Mouse (Mus musculus) left cerebral cortex, postnatal 10 days (tissue): ENCODE measurements around the gene Acot2. TPM values are rescaled to one million over a fixed set of nuclear protein-coding genes. Genes with fewer than 3 reads are reported as not detected.
A peak's percentile ranks its signal among the peaks of the same experiment; 100 is the strongest.
"Not testable (repeated sequence)": the region's sequence is repeated elsewhere in the genome, so short reads cannot be mapped to it uniquely, and the experiment has no call there.

ENCODE experiments used
- DNase-seq, 2 experiments: peaks; one replicate each; pipeline ENCODE4 v3.0.0; 2021 to 2022; ENCODE audit warnings: low spot score in 2 of 2, mixed read lengths in 1 of 2; ENCODE audit errors: extremely low spot score in 1 of 2
- intact Hi-C: fragments of 180-260 bp; cut with DNase I; formaldehyde crosslinking; loops from one replicate; pipeline ENCODE4 v1.15.1; 2025
- total RNA-seq, 2 experiments: library from RNA; stranded (reverse); gene quantifications; 2 replicates each; pipeline ENCODE4 v1.2.3; 2021

Acot2 gene
- total RNA-seq, 2 experiments from 2014 or later, result 7.6 to 7.7 TPM

GRCm38 (mm10) chr12:84028328-84028727, 40.7 kb downstream of the Acot2 start:
- DNase-seq, intact Hi-C loops: not testable (repeated sequence)

GRCm38 (mm10) chr12:84029043-84029442, 41.4 kb downstream of the Acot2 start:
- intact Hi-C loops, DNase-seq: not testable (repeated sequence)

DNA sequence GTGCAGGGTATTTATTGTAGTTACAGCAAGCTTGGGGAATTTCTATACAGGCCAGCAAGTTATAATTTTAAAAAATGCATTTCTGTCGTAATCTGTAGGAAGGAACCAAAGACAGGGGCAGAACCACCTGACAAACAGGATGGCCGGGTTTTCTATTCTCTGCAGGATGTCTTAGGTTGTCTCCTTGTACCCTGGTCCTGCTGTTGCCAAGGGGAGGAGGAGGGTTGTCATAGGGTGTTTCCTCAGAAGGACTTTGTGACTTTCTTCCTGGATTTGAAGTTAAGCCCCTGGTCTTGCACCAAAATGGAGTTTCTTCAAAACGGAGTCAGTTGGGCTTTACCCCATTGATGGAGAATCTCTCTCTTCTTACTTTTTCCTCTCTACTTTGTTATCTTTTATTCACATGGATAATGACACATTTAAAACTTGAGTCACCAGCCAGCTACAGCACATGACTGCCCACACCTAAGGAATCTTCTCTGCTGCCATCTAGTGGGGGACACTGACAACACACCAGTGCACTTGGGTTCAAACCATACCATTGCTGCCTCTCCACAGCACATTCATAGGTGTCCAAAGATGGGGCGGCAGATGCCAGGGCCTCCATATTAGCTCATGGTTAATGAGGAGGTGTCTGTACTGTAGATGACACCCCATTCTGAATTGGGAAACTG, 43.1 kb downstream of the Acot2 start:
- DNase-seq, result peak; percentile 58 to 65
- intact Hi-C loops, result loop anchor here (5.0 kb wide), 1 partner anchor 43 kb away; the partner anchor contains the start of gene Acot2

GRCm38 (mm10) chr12:84032854-84033253, 45.2 kb downstream of the Acot2 start:
- intact Hi-C loops, result loop anchor here (5.0 kb wide), 1 partner anchor 46 kb away; the partner anchor contains the start of gene Acot2

GRCm38 (mm10) chr12:84033302-84033701, 45.6 kb downstream of the Acot2 start:
- intact Hi-C loops, result loop anchor here (5.0 kb wide), 1 partner anchor 46 kb away; the partner anchor contains the start of gene Acot2

More at GRCm38 (mm10) chr12:84032854-84033253, 45.2 kb downstream of the Acot2 start:
- no peak for DNase-seq

DNA sequence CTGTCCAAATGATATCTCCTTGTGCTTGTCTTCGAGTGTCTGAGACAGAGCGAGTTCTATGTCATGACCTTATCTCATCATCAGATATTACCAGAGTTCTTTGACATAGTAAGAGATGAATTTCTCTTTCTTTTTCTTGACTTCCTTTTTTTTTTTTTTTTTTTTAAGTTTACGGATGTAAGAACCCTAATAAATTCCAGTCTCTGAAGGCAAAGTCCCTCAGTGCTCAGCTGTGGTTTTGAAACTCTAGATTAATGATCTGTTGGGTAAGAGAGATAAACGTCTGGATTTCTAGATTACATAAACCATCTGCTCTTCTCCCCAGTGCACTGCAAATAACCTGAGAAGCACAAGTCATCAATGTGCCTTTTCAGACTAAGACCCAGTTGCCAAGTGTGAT, 46.4 kb downstream of the Acot2 start:
- intact Hi-C loops, result loop anchor here (5.0 kb wide), 1 partner anchor 47 kb away; the partner anchor contains the start of gene Acot2
- no peak for DNase-seq

More at GRCm38 (mm10) chr12:84033302-84033701, 45.6 kb downstream of the Acot2 start:
- not testable (repeated sequence) for DNase-seq

- DNase-seq, intact Hi-C loops: not testable (repeated sequence)
Measured at GRCm38 (mm10) chr12:84038241-84038640, 50.6 kb downstream of the Acot2 start, which contains the start of gene Acot4. Gene Acot4 (plus strand): TSS chr12:84038379.

DNA sequence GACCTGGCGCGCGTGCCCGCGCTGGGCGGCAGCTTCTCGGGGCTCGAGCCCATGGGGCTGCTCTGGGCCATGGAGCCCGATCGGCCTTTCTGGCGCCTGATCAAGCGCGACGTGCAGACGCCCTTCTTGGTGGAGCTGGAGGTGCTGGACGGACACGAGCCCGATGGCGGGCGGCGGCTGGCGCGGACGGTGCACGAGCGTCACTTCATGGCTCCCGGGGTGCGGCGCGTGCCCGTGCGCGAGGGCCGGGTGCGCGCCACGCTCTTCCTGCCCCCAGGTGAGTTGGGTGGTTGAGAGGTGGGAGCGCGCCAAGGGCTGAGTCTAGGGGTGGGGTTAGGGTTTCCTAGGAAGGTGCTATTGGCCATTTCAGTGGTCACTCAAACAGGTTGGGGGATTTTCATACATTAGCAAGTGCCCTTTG, 51.0 kb downstream of the Acot2 start, which contains the start of gene Gm49366:
Gene Gm49366, plus strand, starts transcription at position 245 of the 421 bp plus-strand sequence.
- peak in 1 of 2 experiments; percentile 40 for DNase-seq
- intact Hi-C loops, result not testable (repeated sequence)

DNA sequence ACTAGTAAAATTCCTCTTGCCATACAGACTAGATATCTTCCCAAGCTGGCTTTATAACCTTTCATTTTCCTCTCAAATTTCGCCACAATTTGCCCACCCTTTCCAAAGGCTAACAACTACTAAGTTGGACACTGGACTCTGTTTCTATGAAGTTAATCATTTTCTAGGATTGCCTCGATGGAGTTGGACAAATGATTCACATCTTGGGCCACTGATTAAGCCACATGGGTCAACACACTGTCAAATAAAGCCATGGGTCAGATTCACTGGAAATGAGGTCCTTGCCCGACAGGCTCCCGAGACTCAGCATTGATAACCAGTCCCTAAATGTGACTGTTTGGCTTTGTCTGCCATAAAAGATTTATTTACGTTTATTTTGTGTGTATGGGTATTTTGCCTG, 54.6 kb downstream of the Acot2 start:
- no peak for DNase-seq
- intact Hi-C loops, result no loop called here

Other genes with a start within 250 kb of the Acot2 start
- gene Papln, start 224.2 kb upstream of the Acot2 start, total RNA-seq, result 10 to 100 TPM; 23.1 to 26.2 TPM
- 10 to 100 TPM; 30.6 to 32.3 TPM for gene Numb, start 65.9 kb upstream of the Acot2 start, total RNA-seq
- gene Riox1, start 37.3 kb upstream of the Acot2 start, total RNA-seq, result 10 to 100 TPM; 16.6 to 17.1 TPM
- gene Heatr4, start 3.0 kb upstream of the Acot2 start, total RNA-seq, result not detected
- 10 to 100 TPM; 18.6 to 20.2 TPM for gene Acot1, start 21.6 kb downstream of the Acot2 start, total RNA-seq
- gene Acot4, start 50.5 kb downstream of the Acot2 start, total RNA-seq, result 1 to 10 TPM; 2.3 to 3.0 TPM
- not detected for gene Gm49366, start 51.1 kb downstream of the Acot2 start, total RNA-seq
- gene Acot3, start 64.3 kb downstream of the Acot2 start, total RNA-seq, result 1 to 10 TPM; 1.2 to 1.4 TPM
- gene Acot5, start 81.5 kb downstream of the Acot2 start, total RNA-seq, result 1 to 10 TPM; 3.6 to 3.9 TPM
- 1 to 10 TPM; 3.2 to 3.3 TPM for gene Acot6, start 112.8 kb downstream of the Acot2 start, total RNA-seq
- 100 to 1,000 TPM in 1 of 2 experiments, 10 to 100 TPM in 1; 99.1 to 107 TPM for gene Dnal1, start 126.5 kb downstream of the Acot2 start, total RNA-seq
- 1 to 10 TPM; 7.0 to 8.5 TPM for gene Pnma1, start 160.6 kb downstream of the Acot2 start, total RNA-seq
- 10 to 100 TPM; 12.3 to 13.5 TPM for gene Elmsan1, start 231.0 kb downstream of the Acot2 start, total RNA-seq